Mouse (Mus musculus) frontal cortex, postnatal 25 days (tissue): Measurements from ENCODE around the gene Syt5.
A peak's percentile ranks its signal among the peaks of the same experiment; 100 is the strongest.
"Not testable (repeated sequence)": the region's sequence is repeated elsewhere in the genome, so short reads cannot be mapped to it uniquely, and the experiment has no call there.

Experiments used
- DNase-seq, 2 experiments: peaks; one replicate each; pipeline ENCODE4 v3.0.0; 2022; ENCODE audit warnings: low spot score in 2 of 2

Syt5 gene

DNA sequence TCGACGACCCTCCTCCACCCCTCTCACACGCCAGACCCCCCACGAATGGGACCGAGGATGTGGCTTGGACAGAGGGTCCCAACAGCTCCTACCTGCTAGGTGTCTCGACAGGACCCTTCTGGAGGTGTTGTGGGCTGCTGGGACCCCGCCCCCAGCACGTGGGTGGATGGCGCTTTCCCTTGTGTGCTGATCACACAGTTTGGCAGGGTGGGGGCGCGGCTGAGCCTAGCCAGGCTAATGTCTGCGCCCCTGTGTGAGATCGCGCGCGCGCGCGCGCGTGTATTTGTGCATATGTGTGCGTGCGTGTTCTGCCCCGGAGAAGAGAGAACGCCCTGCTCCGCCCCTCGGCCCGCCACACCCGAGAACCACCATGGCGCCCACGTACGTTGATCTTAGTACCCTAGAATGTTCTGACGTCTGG, at the start of gene Syt5:
Gene Syt5 (minus strand): TSS at position 321 of the 421 bp plus-strand sequence.
- DNase-seq, result peak; percentile 50 to 56

DNA sequence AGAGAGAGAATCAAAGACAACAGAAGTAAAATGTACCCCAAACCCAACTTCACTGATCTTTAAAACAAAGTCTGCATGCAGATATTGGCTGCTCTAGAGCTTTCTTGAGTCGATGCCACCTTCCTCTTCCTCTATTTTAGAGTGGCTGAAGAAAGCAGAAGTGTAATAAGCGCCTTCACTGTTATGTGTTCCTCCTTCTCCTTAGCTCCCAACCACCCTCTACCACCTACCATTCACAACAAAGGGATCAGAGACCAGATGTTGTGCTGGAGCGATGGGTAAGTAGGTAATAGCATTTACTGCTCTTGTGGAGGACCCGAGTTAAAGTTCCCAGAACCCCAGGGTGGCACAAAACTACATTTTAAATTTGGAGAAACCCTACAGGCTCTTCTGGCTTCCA, 49.7 kb upstream of the Syt5 start:
- not testable (repeated sequence) for DNase-seq

DNA sequence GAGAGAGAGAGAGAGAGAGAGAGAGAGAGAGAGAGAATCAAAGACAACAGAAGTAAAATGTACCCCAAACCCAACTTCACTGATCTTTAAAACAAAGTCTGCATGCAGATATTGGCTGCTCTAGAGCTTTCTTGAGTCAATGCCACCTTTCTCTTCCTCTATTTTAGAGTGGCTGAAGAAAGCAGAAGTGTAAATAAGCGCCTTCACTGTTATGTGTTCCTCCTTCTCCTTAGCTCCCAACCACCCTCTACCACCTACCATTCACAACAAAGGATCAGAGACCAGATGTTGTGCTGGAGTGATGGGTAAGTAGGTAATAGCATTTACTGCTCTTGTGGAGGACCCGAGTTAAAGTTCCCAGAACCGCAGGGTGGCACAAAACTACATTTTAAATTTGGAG, 34.1 kb upstream of the Syt5 start:
- DNase-seq, result not testable (repeated sequence)

DNA sequence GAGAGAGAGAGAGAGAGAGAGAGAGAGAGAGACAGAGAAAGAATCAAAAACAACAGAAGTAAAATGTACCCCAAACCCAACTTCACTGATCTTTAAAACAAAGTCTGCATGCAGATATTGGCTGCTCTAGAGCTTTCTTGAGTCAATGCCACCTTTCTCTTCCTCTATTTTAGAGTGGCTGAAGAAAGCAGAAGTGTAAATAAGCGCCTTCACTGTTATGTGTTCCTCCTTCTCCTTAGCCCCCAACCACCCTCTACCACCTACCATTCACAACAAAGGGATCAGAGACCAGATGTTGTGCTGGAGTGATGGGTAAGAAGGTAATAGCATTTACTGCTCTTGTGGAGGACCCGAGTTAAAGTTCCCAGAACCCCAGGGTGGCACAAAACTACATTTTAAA, 25.0 kb upstream of the Syt5 start:
- not testable (repeated sequence) for DNase-seq

DNA sequence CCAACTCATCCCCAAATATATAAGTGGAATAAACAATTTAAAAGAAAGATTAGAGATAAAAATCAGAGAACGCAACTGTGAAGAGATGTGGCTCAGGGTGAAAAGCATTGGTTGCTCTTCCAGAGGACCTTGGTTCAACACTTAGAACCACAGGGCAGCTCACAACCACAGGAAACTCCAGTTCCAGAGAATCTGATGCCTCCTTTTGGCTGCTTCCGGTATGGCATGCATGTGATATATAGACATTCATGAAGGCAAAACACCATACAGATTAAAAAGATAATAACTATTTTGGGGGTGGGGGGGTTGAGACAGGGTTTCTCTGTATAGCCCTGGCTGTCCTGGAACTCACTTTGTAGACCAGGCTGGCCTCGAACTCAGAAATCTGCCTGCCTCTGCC, 15.3 kb upstream of the Syt5 start:
- no peak for DNase-seq

DNA sequence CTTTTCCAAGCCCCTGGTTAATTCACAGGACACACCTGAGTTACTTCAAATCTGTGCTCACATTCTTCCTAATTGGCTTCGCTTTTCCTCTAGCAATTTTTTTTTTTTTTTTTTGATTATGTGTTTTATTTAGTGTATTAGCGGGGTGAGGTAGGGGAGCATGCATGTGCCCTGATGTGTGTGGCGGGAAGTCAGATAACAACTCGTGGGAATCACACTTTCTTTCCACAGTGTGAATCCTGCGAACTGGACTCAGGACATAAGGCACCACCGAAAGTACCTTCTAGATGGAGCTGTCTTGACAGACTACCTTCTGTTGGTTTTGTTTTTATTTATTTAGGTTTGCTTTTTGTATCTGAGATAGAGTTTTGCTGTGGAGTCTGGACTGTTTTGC, 9.8 kb upstream of the Syt5 start:
- DNase-seq, result no peak

DNA sequence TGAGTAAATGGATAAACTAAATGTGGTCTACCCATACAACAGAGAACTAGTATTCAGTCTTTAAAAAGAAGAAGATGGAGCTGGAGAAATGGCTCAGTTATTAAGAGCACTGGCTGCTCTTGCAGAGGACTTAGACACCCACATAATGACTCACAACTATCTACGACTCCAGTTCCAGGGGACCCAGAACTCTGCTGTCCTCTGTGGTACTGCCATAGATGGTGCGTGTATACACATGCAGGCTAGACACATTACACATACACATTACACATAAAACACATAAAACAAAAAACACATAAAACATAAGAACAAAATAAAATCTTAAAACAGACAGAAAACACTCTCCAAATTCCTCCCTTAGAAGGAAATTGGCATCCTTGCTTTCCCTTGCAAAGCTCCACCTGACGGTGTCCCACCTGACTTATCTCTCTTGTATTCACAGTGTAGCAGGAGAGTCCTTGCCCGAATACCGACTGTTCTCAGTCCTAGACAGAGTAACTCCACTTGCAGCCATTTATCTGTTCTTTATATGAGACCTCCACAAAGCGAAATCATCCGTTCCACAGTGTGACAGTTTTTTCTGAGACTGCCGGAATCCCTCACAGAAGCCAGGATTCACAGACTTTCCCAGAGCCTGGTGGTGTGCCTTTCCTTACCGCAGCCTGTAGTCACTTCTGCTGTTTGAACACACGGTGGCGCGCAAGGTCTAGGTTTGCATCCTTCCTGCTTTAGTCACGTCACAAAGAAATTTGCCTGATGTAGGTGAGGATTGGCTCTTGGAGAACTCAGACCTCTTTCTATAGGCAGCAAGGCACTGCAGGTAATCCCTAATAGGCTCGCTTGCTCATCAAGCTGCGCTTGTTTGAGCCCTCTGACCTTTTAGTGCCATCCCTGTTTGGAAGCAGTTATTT, 9.2 kb upstream of the Syt5 start:
- DNase-seq, result peak; percentile 33 to 67

DNA sequence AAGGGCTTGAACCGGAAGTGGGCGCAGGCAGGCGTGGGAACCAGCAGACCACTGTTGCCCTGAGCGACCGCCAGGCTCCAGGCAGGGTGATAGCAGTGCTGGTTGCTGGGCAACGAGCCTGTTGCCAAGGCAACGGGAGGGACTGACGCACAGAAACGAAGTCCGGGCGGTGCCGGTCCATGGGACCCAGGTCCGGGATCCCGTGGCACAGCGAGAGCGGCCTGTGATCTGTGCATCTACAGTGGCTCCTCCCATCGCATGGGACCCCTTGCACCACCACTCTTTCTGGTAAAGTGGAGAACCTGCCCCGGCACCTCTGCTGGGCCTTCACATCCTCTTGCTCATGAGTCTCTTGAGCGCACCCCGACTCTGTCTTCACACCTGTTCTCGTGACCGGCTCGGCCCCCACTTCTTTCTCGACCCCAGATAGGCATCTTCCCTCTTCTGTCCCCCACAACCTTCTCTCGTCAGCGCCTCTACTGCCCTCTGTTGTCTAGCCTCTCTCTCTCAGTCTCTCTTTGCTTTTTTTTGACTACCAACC, 680 bp downstream of the Syt5 start:
- DNase-seq, result peak; percentile 86 to 93

DNA sequence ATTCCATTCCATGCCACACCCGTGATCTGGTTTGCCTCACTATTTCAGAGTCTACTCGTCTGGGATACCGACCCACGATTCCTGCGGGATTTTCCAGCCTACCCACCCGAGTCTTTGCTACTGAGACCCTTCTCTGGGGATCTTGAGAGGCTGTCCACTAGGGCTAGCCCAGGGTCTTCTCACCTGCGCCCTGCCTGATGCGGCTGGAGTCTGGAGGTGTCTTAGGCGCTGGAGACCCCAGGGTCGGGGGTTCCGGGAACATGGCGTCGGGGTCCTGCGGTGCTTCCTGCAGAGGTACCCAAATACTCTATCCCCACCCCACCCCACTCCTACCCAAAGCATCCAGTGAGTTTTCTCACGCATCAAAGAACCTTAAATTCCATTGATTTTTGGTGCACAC, 1.3 kb downstream of the Syt5 start:
- no peak for DNase-seq

DNA sequence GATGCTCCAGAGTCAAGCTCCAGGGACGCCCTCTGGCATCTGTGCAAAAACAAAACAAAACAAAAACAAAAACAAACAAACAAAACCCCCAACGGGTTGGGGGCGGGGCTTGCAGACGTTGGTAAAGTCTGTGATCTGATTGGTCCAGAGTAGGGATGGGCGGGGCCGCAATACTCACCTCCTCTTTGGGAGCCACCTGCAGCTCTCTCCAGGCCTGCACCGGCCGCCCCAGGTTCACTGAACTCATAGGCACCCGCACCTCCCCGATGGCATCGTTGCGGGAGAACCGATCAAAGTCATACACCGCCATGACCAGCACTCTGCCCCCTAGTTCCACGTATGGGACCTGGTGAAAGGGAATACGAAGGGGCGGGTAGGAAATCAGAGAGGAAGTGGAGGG, 5.3 kb downstream of the Syt5 start:
- DNase-seq, result no peak

DNA sequence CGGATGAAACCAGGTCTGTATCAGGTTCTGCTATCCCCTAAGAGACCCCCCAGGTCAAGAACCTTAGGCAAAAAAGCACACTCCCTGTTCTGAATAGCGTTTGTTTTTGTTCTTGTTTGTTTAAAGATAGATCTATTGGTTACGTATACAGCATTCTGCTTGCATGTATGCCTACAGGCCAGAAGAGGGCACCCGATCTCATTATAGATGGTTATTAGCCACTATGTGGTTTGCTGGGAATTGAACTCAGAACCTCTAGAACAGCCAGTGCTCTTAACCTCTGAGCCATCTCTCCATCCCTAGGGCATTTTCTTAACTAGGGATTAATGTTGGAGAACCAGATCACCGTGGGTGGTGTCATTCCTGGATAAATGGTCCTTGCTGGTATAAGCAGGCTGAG, 6.0 kb downstream of the Syt5 start:
- DNase-seq, result no peak

DNA sequence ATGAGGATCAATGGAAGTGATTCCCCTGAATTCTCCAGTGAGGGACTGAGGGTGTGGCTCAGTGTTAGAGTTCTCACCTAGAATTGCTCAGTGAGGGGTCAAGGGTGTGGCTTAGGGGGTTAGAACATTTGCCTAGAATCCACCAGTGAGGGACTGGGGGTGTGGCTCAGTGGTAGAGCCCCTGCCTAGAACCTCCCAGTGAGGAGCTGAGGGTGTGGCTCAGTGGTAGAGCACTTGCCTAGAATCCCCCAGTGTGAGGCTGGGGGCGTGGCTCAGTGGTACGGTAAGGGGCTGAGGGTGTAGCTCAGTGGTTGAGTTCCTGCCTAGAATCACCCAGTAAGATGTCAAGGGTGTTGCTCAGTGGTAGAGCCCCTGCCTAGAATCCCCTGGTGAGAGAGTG, 8.3 kb downstream of the Syt5 start:
- no peak for DNase-seq

DNA sequence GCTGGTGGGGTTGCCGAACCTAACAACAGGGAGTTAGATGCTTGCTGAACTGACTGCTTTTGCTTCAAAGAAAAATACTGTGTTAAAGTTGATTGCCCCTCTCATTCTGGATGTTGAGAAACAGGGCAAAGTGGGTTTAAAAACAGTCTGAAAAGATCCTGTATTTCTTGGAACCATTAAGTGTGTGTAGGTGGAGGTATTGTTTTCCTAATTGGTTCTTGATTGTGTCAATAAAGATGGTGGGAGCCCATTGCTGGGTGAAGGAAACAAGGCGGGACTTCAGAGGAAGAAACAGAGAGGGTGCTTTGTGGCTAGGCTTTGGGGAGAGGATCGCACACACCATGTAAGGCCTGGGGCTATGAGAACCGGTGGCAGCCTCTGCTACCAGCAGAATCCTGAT, 10.2 kb downstream of the Syt5 start:
- DNase-seq, result no peak

DNA sequence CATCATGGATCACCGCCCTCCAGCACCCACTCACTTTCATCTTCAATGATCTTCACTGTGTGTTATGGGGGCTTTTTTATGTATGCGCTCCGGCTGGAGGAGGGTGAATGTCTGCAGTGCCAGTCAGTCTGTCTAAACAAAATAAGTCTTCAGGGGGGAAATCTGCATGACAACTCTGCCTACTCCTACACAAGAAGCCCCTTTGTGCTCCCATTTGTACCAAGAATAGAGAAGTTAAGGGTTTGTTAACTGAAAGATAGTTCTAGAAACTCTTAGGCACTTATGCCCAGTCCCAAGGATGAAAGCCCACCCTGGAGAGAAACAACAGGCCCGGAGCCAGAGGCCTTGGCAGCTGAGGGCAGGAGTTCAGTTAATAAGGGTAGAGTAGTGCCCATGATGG, 11.0 kb downstream of the Syt5 start:
- no peak for DNase-seq

DNA sequence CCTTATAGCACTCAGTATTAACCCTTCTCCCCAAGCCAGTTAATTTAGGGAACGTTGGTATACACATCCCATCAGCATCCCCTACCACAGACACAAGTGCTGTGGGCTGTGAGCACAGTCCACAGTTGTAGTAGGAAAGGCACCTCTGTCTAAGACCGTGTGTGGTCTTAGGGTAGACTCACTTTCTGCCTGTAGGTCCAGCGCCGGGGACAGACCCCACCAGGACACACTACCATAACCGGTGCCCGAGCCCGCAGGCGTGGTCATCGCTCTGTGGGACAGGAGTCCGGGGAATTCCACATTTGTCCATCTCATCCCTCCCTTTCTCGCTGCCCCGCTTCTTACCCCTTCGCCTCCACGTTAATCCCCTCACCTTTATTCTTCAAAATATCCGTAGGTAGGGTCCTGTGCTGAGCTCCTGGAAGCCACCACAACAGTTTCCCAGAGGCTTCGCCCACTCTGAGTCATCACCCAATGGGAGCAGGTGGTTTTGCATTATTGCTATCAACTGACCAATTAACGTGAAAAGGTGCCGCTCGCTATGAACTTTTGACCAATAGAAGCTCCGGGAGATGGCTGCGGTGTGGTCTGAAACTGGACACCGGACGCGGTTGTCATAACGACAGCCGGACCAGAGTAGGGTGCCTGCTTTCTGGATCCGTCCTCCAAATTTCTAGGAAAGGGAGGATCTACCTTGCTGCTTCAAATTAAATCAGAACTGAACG, 15.2 kb downstream of the Syt5 start, which contains the start of gene Dnaaf3:
Gene Dnaaf3 (minus strand): TSS at position 449 of the 725 bp plus-strand sequence.
- no peak for DNase-seq

DNA sequence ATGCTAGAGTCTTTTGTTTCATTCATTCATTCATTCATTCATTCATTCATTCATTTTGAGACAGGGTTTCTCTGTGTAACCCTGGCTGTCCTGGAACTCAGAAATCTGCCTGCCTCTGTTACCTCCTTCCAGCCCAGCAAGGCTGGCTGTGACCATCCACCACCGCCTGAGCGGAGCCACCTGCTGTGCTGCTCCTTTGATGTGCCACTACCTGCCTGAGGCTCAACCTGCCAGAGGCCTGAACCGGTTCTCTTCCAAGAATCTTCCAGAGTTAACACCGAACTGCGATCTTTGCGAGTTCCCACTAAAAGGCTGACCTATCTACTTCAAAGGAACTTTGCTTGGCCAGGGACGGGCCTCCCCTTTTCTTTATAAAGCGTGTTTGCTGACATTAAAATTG, 17.2 kb downstream of the Syt5 start:
- not testable (repeated sequence) for DNase-seq

DNA sequence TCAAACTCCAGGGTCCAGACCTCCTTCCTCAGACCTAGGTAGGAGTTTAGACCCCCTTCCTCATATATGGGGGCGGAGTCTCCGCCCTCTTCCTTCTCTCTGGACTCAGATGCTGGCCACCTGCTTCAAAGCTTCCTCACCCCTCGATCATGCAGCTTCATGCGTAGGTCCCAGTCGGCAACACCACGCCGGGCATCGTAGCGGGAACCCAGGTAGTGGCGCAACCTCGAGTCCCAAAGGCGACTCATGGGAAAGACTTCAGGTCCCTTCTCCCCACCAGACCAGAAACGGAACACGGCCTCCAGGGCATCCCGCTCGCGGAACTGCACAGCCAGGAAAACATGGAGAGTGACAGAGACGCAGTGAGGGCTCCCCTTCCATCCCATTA, 20.0 kb downstream of the Syt5 start:
- DNase-seq, result no peak

DNA sequence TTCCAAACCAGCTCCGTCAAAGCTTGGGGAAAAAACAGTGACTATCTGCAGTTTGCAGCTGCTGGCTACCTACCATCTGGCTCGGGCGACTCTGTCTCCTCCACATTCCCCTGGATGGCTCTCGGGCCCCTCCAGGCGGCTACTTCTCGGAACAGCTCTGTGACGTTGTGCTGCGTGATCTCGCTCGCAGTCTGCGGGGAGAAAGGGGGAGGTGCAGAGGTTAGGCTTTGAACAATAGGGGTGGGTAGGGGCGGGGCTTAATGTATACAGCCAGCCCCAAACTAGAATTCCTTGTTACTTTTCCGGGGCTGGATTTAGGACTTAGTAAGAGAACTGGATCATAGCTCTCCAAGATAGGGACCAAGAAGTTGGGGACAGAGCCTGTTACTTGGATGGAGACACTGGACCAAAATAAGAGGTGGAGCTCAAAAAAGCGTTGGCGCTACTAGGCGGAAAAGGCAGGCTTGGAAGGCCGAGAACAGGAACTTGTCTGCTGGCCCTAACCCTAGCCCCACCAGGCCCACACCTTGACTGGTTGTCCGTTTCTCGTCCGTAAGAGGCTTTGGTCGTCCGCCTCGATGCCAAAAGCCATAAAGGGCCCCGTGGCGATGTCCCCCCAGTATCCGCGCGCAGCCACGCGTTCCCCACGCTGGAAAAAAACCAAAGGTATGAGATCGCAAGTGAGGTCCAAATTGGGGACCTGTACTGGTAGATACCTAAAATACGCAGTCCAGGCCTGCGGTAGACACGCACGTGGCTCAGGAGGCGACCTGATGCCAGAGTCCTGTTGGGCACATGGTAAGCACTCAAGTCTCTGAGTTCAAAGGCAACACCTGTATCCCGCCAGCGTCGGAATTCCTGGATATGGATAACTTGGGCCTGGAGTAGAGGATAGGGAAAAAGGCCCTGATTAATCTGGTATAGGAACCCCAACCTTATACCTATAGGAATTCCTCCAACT, 20.7 kb downstream of the Syt5 start:
- peak; percentile 37 to 52 for DNase-seq

DNA sequence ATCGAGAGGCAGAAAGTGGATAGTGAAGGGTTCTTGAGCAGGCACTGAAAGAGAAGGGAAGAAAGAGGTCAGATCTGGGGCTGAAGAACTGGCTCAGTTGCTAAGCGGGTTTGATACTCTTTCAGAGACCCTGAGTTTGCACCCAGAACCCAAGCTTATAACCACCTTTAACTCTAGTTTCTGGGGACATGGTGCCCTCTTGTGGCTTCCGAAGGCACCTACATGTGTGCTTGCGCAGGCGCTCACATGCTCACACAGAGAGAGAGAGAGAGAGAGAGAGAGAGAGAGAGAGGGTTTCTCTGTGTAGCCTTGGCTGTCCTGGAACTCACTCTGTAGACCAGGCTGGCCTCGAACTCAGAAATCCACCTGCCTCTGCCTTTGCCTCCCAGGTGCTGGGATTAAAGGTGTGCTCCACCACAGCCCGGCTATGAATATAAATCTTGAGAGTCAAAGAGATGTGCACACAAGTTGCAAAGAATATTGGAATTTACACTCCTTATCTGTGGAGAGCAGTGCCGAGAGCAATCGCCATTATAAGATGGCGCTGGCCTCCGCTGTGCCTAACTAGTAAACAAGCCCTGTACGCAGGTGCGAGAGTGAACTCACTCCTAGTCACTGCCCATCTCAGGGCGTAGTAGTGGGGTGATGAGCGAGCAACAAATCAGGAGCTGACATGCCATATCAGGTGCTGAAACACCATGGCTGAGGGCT, 23.0 kb downstream of the Syt5 start, which contains the start of gene Tnni3:
Gene Tnni3 (minus strand): TSS at position 18 of the 711 bp plus-strand sequence.
- not testable (repeated sequence) for DNase-seq

DNA sequence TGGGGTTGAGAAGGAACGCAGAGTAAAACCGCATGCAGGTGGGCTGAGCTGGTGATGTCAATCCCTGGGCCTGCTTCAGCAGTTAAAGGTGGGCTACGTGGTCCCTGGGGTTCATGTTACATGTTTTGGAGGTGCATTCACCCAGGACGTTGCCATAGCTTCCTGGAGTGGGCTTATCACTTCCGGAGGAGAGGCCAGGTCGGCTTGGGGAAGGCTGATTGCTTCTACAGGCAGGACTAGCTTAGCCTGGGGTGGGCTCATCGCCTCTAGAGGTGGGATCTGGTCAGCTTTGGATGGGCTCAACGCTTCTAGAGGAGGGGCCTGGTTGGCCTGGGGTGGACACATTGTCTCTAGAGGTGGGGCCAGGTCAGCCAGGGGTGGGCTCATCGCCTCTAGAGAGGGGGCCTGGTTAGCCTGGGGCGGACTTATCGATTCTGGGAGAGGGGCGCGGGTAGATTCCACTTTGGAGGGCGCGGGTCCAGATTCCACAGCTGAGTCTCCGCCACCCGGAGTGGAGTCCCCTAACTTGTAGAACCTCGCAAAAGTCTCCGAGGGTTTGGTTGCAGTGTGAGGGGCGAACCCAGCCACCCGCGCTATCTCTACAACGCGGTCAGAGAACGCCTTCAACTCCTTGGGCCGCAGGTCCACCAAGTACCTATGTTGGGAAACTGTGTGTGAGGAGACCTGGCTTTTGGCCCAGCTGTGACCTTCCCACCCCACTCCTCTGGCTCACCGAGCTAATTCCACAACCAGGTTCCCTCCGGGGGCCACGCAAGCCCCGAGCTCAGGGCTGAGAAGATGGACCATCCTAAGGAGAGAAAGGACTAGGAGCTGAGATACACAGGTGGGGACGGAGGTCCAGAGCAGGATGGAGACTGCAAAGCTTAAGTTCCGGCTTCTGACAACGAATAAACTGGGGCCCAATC, 23.9 kb downstream of the Syt5 start:
- no peak for DNase-seq
